Mouse (Mus musculus): ENCODE data around the gene Diablo. TPM values are rescaled to one million over a fixed set of nuclear protein-coding genes. Genes with fewer than 3 reads are reported as not detected.

The Diablo gene
- total and polyA plus RNA-seq, 2 experiments from 2014 or later, result 81.1 to 87.2 TPM

GRCm38 (mm10) chr5:123556451-123556850, 32.5 kb upstream of the Diablo start:
- no peak overlapping the region for H3K9ac ChIP-seq (replicated peaks; ENCODE audit: low read length, poor library complexity, severe bottlenecking)
- no peak overlapping the region for H3K27ac ChIP-seq (ENCODE audit: low read depth, low read length)
- ATAC-seq (ENCODE audit: low FRiP score) (no peak), DNase-seq (ENCODE audit: low spot score) (peak; percentile 53)
- no peak overlapping the region for H3K4me3 ChIP-seq (ENCODE audit: low read depth, low read length)
- H3K9me3 ChIP-seq (ENCODE audit: low read length), result no peaks in the 10 kb centered on the region
- no peak for TF ChIP-seq CTCF (IDR thresholded peaks at IDR 0.05)
- WGBS, result 66% methylated on average over 2 of the region's 2 CpGs
- H3K4me1 ChIP-seq (ENCODE audit: insufficient read depth, low read length), result no peaks in the 10 kb centered on the region
- no peak overlapping the region for H3K4me2 ChIP-seq (ENCODE audit: low read depth, low read length, poor library complexity, severe bottlenecking)
- peaks cover 36% of the 10 kb centered on the region for H3K36me3 ChIP-seq (ENCODE audit: insufficient read depth, low read length)
- H3K27me3 ChIP-seq (ENCODE audit: insufficient read depth, low read length), result no peaks in the 10 kb centered on the region

GRCm38 (mm10) chr5:123555693-123556092, 31.7 kb upstream of the Diablo start:
- no peaks in the 10 kb centered on the region for H3K9me3 ChIP-seq (ENCODE audit: low read length)
- H3K4me1 ChIP-seq (ENCODE audit: insufficient read depth, low read length), result no peaks in the 10 kb centered on the region
- no peak overlapping the region for H3K27ac ChIP-seq (ENCODE audit: low read depth, low read length)
- no peak for TF ChIP-seq CTCF (IDR thresholded peaks at IDR 0.05)
- no peak overlapping the region for H3K4me3 ChIP-seq (ENCODE audit: low read depth, low read length)
- no peak for DNase-seq (ENCODE audit: low spot score)
- no peak overlapping the region for H3K9ac ChIP-seq (replicated peaks; ENCODE audit: low read length, poor library complexity, severe bottlenecking)
- no peak for ATAC-seq (ENCODE audit: low FRiP score)
- peaks cover 34% of the 10 kb centered on the region for H3K36me3 ChIP-seq (ENCODE audit: insufficient read depth, low read length)
- no peak overlapping the region for H3K4me2 ChIP-seq (ENCODE audit: low read depth, low read length, poor library complexity, severe bottlenecking)
- 91% methylated on average over 7 of the region's 7 CpGs for WGBS
- no peaks in the 10 kb centered on the region for H3K27me3 ChIP-seq (ENCODE audit: insufficient read depth, low read length)

DNA sequence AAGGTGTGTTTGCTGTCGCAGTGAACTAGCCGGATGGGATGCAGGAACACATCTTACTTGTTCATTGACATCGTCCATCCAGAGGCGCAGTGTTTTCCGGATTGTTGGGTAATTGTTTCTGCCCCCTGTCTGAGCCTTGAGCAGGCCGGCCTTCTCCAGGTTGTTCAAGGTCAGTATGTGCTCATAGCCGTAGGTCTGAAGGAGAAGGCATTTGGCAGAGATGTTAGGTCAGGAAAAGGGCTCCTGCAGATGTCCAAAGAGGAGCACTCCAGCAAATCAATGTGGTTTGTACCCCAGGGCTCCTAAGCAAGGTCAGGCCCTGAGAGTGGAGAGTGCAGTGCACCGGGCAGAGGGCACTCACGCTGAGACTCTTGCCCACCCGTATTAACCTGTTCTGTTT, 9.8 kb upstream of the Diablo start:
- H3K9me3 ChIP-seq (ENCODE audit: low read length), result no peaks in the 10 kb centered on the region
- no peak for ATAC-seq (ENCODE audit: low FRiP score)
- no peaks in the 10 kb centered on the region for H3K4me1 ChIP-seq (ENCODE audit: insufficient read depth, low read length)
- H3K27me3 ChIP-seq (ENCODE audit: insufficient read depth, low read length), result no peaks in the 10 kb centered on the region
- H3K27ac ChIP-seq (ENCODE audit: low read depth, low read length), result no peak overlapping the region
- no peak overlapping the region for H3K4me2 ChIP-seq (ENCODE audit: low read depth, low read length, poor library complexity, severe bottlenecking)
- TF ChIP-seq CTCF (IDR thresholded peaks at IDR 0.05), result no peak
- peaks cover 73% of the 10 kb centered on the region for H3K36me3 ChIP-seq (ENCODE audit: insufficient read depth, low read length)
- H3K4me3 ChIP-seq (ENCODE audit: low read depth, low read length), result no peak overlapping the region
- no peak for DNase-seq (ENCODE audit: low spot score)
- 95% methylated on average over 10 of the region's 10 CpGs for WGBS
- no peak overlapping the region for H3K9ac ChIP-seq (replicated peaks; ENCODE audit: low read length, poor library complexity, severe bottlenecking)

DNA sequence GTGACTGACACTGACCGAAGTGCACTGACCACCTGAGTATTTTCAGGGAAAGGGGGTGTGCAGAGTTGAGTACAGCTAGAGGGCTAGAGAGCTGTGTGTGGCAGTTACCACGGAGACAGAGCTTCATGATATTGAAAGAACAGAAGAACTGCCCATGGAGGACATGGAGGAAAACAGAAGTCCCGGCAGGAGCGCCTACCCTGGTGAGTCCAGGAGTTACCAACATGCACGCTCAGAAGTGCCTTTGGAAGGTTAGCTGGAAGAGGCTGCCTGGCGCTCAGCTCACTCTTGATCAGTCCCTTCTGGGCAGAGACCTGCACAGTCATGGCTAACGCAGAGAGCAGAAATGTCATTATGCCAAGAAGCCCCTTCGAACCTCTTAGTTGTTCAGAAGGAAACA, 6.1 kb upstream of the Diablo start:
- ATAC-seq (ENCODE audit: low FRiP score), result no peak
- Histone ChIP-seq H3K4me1 (ENCODE audit: insufficient read depth, low read length) (no peaks in the 10 kb centered on the region), H3K9me3 (ENCODE audit: low read length) (no peaks in the 10 kb centered on the region), H3K36me3 (ENCODE audit: insufficient read depth, low read length) (peaks cover 66% of the 10 kb centered on the region), H3K9ac (replicated peaks; ENCODE audit: low read length, poor library complexity, severe bottlenecking) (no peak overlapping the region), H3K4me3 (ENCODE audit: low read depth, low read length) (no peak overlapping the region), H3K4me2 (ENCODE audit: low read depth, low read length, poor library complexity, severe bottlenecking) (no peak overlapping the region), H3K27ac (ENCODE audit: low read depth, low read length) (no peak overlapping the region), H3K27me3 (ENCODE audit: insufficient read depth, low read length) (no peaks in the 10 kb centered on the region)
- no peak for TF ChIP-seq CTCF (IDR thresholded peaks at IDR 0.05)
- no peak for DNase-seq (ENCODE audit: low spot score)
- WGBS, result 89% methylated on average over 8 of the region's 8 CpGs

GRCm38 (mm10) chr5:123528641-123529040, 4.7 kb upstream of the Diablo start:
- Histone ChIP-seq H3K4me3 (ENCODE audit: low read depth, low read length) (no peak overlapping the region), H3K9me3 (ENCODE audit: low read length) (no peaks in the 10 kb centered on the region), H3K36me3 (ENCODE audit: insufficient read depth, low read length) (peaks cover 56% of the 10 kb centered on the region), H3K9ac (replicated peaks; ENCODE audit: low read length, poor library complexity, severe bottlenecking) (0 out of 2 replicates have a peak overlapping the region, but pooled peaks have one; percentile 2), H3K27me3 (ENCODE audit: insufficient read depth, low read length) (no peaks in the 10 kb centered on the region), H3K27ac (ENCODE audit: low read depth, low read length) (no peak overlapping the region), H3K4me1 (ENCODE audit: insufficient read depth, low read length) (no peaks in the 10 kb centered on the region), H3K4me2 (ENCODE audit: low read depth, low read length, poor library complexity, severe bottlenecking) (no peak overlapping the region)
- no peak for ATAC-seq (ENCODE audit: low FRiP score)
- 77% methylated on average over 7 of the region's 7 CpGs for whole genome bisulfite sequencing
- TF ChIP-seq CTCF (IDR thresholded peaks at IDR 0.05), result no peak
- no peak for DNase-seq (ENCODE audit: low spot score)

- peaks cover 30% of the 10 kb centered on the region for H3K36me3 ChIP-seq (ENCODE audit: insufficient read depth, low read length)
- H3K27me3 ChIP-seq (ENCODE audit: insufficient read depth, low read length), result no peaks in the 10 kb centered on the region
- ATAC-seq (ENCODE audit: low FRiP score), result no peak
These were observed 2.0 kb upstream of the Diablo start for GRCm38 (mm10) chr5:123525916-123526495.

More at GRCm38 (mm10) chr5:123525916-123526495, 2.0 kb upstream of the Diablo start:
- DNase-seq (ENCODE audit: low spot score), result no peak
- H3K4me3 ChIP-seq (ENCODE audit: low read depth, low read length), result no peak overlapping the region
- H3K27ac ChIP-seq (ENCODE audit: low read depth, low read length), result no peak overlapping the region
- no peak overlapping the region for H3K9ac ChIP-seq (replicated peaks; ENCODE audit: low read length, poor library complexity, severe bottlenecking)
- peaks cover 4% of the 10 kb centered on the region; the same call in 1 of the 2 replicates for H3K4me1 ChIP-seq (ENCODE audit: insufficient read depth, low read length)
- WGBS, result 95% methylated on average over 9 of the region's 9 CpGs
- no peak for TF ChIP-seq CTCF (IDR thresholded peaks at IDR 0.05)
- H3K9me3 ChIP-seq (ENCODE audit: low read length), result no peaks in the 10 kb centered on the region
- no peak overlapping the region for H3K4me2 ChIP-seq (ENCODE audit: low read depth, low read length, poor library complexity, severe bottlenecking)

All from midbrain, postnatal 0 days (tissue).